Mouse (Mus musculus) neutrophil, adult 5-6 weeks (primary cell): ENCODE measurements around the gene C2cd3. TPM values are rescaled to one million over a fixed set of nuclear protein-coding genes. Genes with fewer than 3 reads are reported as not detected.

Experiments
- ATAC-seq: fragments of 151-379, 151-347 bp; 2 replicates; pipeline ENCODE4 v1.8.0; 2017; ENCODE audit warnings: mild to moderate bottlenecking, moderate TSS enrichment; ENCODE audit not compliant: insufficient number of reproducible peaks, poor library complexity, low FRiP score, severe bottlenecking; ENCODE audit errors: extremely low read depth
- total RNA-seq: library from RNA; stranded (forward); fragments of 200-1000 nt; gene quantifications from 2 replicates; pipeline ENCODE4 v1.2.3, GENCODE M21; 2017

C2cd3 gene
- total RNA-seq, 1 experiment from 2014 or later, result 50.4 TPM

DNA sequence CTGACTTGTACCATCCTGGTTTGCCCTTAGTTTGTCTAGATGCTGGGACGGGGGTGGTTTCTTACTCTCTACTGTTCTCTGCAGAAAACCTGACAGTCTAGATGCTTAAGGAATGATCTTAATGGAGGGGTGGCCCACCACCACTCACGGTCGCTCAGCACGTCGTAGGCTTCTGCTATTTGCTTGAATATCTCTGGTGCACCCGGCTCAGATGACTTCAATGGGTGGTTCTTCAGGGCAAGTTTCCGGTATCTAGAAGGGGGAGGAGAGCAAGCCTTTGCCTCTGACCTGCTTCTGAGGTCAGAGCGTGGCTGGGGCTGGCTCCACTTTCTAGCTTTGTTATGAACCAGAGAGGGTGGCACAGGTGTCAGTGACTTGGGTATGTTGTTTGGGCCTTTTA, 139.6 kb downstream of the C2cd3 start:
- 0 out of 2 replicates have a peak, but pooled peaks have one; percentile 15 for ATAC-seq

DNA sequence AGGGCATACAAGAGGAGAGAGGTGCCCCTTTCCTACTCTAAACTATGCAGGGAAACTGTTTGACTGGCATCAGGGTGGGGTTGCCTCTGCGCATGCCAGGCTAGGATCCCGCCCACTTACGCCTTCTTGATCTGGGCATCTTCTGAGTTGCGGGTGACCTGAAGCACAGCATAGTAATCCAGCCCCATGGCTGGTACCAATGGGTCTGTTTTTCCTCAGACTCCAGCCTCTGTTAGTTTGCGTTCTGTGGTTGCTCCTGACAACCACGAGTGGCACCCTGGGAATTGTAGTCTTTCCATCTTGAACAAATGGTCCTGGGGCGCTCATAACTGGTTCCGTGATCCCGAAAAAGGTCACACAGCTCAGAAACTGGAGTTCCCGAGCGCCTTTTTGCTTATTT, 142.5 kb downstream of the C2cd3 start, which contains the start of gene Dnajb13:
Dnajb13 (minus strand) TSS at position 388 of the 400 bp plus-strand sequence.
- no peak for ATAC-seq

Other genes starting within 250 kb of the C2cd3 start
- 1.1 and 1.3 TPM in 2 replicates for gene Lipt2, start 213.0 kb upstream of the C2cd3 start, total RNA-seq
- 0.47 TPM in 1 of 2 replicates, not detected in the other for gene Kcne3, start 195.7 kb upstream of the C2cd3 start, total RNA-seq
- 13.5 and 13.8 TPM in 2 replicates for gene Pgm2l1, start 144.8 kb upstream of the C2cd3 start, total RNA-seq
- gene P4ha3, start 86.7 kb upstream of the C2cd3 start, total RNA-seq, result not detected in 2 replicates
- gene Ppme1, start 74 bp downstream of the C2cd3 start, total RNA-seq, result 34.4 and 40.6 TPM in 2 replicates
- not detected in 2 replicates for gene Ucp3, start 100.8 kb downstream of the C2cd3 start, total RNA-seq
- 453 and 500 TPM in 2 replicates for gene Ucp2, start 121.1 kb downstream of the C2cd3 start, total RNA-seq
- gene Dnajb13, start 142.7 kb downstream of the C2cd3 start, total RNA-seq, result 1.0 and 1.5 TPM in 2 replicates
- gene Coa4, start 164.8 kb downstream of the C2cd3 start, total RNA-seq, result 9.5 and 16.9 TPM in 2 replicates
- gene Rab6a, start 235.2 kb downstream of the C2cd3 start, total RNA-seq, result 101 and 104 TPM in 2 replicates
- 30.7 and 31.6 TPM in 2 replicates for gene Mrpl48, start 236.1 kb downstream of the C2cd3 start, total RNA-seq